Mouse (Mus musculus) large intestine, adult 2 months (tissue): ENCODE measurements around the gene Vwa8. TPM values are rescaled to one million over a fixed set of nuclear protein-coding genes. Genes with fewer than 3 reads are reported as not detected.

ENCODE experiments used
- DNase-seq: peaks from one replicate; pipeline ENCODE4 v3.0.0-alpha.2; 2012; ENCODE audit warnings: low read depth, low spot score
- WGBS: fragments of 180-500 bp; shearing (Covaris S2); methylation state at CpG from one replicate; pipeline ENCODE4 v1.1.7; 2018; 5-methylcytosine and 5-hydroxymethylcytosine counted together
- polyA plus RNA-seq: library from polyadenylated mRNA; depleted of rRNA; stranded (reverse); fragments of >200 nt; gene quantifications from 2 replicates; pipeline ENCODE4 v1.2.3, GENCODE M21; 2012

The Vwa8 gene
- polyA plus RNA-seq, 1 experiment = 12.2 TPM

- DNase-seq = no peak
- WGBS = 77% methylated on average over 7 of the region's 7 CpGs
Observed at GRCm38 (mm10) chr14:79160966-79161365, 312.1 kb downstream of the Vwa8 start.

DNA sequence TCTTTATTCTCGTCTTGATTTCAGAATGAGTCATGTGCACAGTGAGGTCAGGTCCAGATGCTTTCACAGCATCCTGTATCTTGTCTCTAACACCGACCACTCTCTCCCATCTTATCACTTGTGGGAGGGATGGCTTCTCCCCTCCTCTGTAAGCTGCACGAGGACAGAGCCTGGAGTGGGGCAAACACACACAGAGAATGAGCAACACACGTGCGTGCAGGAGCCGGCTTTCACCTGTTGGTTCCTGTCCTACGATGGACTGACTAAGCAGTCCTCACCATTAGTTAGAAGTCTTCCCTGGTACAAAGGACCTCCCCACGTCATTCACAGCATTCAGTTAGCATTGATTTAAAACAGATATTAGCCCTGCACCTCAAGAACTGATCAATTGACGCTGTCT is 312.9 kb downstream of the Vwa8 start:
- DNase-seq = no peak
- WGBS = 88% methylated on average over 9 of the region's 9 CpGs

DNA sequence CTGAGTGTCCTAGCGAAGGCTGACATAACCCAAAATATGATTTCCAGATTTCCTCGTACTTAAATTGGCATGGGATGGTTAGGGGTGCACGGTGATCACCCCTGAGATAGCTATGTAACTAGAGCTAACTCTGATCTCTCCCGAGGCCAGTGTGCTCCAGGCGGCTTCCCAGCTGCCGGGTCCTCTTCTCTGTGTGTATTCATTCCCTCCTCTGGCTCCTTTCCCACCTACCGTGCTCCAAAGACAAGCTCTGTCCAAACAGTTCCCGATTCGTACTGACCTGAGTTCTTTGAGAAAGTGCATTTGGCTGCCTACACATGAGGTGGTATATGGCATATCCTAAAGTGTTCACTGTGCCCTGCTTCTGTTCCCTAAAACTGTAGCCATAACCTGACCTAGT is 313.8 kb downstream of the Vwa8 start:
- no peak for DNase-seq
- WGBS = 72% methylated on average over 9 of the region's 9 CpGs

DNA sequence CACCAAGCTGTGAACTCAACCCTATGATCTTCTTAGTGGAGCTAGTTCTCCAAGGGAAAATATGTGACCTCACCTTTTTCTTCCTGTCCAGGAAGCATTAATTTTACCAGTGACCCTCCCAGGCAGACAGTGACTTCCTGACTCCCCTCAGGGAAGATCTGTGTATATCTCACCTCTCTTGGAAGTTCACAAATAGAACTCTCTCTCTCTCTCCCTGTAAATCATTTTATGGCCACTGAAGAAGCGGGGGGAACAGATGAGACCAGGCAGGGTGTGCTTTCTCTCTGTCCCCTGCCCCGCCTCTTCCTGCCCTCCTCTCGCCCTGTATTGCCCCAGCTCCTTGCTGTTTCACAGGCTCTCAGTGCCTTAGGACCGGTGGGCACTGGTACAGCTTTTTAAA is 315.5 kb downstream of the Vwa8 start:
- WGBS = 65% methylated on average over 4 of the region's 4 CpGs
- DNase-seq = no peak

GRCm38 (mm10) chr14:79164925-79165324 is 316.1 kb downstream of the Vwa8 start:
- WGBS = 93% methylated on average over 2 of the region's 2 CpGs
- DNase-seq = no peak

- 91% methylated on average over 4 of the region's 4 CpGs for WGBS
- DNase-seq = no peak
Observed at GRCm38 (mm10) chr14:79174526-79174925, 325.7 kb downstream of the Vwa8 start.

- no peak for DNase-seq
- WGBS = 89% methylated on average over 7 of the region's 7 CpGs
Observed at GRCm38 (mm10) chr14:79177754-79178153, 328.9 kb downstream of the Vwa8 start.

DNA sequence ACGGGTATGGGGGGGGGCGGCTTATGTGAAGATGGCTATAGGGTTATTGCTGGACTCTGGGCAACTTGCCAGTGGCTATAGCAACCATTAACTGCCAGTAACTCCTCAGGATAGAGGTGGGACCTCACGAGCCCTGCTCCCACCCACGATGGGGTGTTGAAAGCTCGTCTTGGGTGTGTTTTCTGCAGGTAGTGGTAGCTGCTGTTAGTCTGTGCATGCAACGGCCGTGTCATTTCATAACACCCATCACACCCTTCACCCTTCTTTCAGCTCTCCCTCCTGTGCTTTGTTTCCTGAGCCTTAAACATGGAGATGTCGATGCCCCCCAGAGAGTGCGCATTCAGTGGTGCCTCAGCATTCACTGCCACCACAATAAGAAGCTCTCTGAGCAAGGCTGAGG is 329.4 kb downstream of the Vwa8 start:
- 81% methylated on average over 9 of the region's 9 CpGs for WGBS
- DNase-seq = no peak

DNA sequence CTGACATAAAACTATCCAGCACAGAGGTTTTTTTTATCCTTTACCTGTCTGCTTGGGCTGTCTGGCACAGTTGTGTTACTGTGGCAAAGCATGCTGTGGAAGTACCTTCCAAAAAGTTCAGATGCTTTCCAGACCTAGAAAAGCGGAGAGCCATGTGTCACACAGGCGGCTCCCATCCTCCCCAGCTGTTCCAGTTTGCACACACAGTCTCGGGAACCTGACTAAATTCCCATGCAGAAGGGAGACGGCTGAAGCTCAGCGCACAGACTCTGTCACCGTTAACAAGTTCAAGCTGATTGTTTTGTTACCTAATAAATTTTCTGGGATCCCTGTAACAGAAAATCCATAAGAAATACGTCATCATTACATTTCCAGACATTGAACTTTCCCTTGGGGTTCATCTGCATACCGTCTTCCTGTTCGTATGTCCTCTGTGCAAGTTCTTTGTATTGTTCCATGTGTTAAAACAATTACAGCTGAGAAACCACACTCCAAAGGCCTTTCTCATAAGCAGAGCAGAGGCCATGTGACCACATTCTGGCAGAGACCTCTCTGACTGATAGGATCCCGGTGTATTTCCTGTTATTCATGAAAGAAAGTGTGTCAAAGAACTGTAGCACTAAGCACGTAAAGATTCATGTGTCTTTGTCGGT is 331.4 kb downstream of the Vwa8 start:
- no peak for DNase-seq
- WGBS = 68% methylated on average over 12 of the region's 12 CpGs

GRCm38 (mm10) chr14:79181748-79182147 is 332.9 kb downstream of the Vwa8 start:
- WGBS = 78% methylated on average over 8 of the region's 8 CpGs

DNA sequence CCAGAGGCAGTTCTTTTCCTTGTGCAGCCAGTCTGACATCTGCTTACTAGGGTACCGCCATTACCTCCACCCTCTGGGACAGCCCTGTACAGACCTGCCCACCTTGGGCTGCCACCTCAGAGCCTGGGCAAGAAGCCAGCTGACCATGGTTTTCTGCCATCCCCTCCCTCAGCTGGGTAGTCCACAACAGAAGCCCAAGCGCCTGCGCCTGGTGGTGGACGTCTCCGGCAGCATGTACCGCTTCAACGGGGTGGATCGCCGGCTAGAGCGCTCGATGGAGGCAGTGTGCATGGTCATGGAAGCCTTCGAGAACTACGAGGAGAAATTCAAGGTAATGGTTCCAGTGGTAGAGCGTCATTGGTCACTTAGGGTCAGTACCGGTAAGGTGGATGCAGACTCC is 333.9 kb downstream of the Vwa8 start:
- no peak for DNase-seq
- 96% methylated on average over 15 of the region's 15 CpGs for WGBS

More at GRCm38 (mm10) chr14:79181748-79182147, 332.9 kb downstream of the Vwa8 start:
- no peak for DNase-seq

DNA sequence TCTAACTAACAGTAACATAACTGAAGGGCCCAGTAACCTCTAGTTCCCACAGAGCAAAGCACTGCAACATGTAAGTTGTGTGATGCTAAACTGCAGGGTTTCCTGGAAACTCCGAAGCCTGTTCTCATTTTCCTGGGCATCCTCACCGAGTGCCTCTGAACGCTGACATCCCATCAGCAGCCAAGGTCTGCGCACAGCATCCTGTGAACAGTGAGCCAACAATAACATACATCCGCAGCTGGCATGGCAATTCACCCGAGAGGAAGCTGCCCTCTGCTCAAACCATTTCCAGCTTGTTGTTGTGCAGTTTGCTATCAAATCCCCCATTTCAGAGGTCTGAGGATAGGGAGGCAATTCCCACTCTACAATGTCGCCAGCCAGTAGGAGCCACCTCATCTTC is 334.4 kb downstream of the Vwa8 start:
- 88% methylated on average over 7 of the region's 7 CpGs for WGBS
- DNase-seq = no peak

DNA sequence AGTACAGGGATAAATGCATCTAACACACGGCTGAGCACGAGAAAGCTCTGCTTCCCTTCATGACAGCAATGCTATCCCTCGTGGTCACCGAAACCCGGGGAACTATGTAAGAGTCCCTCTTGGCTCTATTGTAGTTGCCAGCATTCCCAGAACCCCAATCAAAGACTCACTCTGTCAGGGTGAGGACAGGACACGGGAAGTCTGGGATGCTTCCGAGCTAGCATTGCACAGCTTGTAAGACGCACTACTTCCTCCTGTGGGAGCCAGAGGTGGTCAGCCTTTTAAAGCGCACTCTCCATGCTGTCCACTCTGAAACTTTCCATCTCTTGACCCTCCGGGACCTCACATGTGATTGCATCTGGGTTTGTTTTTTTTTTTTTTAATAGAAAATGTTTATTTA is 335.2 kb downstream of the Vwa8 start:
- DNase-seq = no peak
- WGBS = 89% methylated on average over 10 of the region's 10 CpGs

- DNase-seq = no peak
- 87% methylated on average over 11 of the region's 11 CpGs for WGBS
Observed at GRCm38 (mm10) chr14:79185018-79185685, 336.3 kb downstream of the Vwa8 start.

GRCm38 (mm10) chr14:79186976-79187375 is 338.1 kb downstream of the Vwa8 start:
- no peak for DNase-seq
- 94% methylated on average over 1 of the region's 1 CpGs for WGBS

- WGBS = 83% methylated on average over 3 of the region's 3 CpGs
- no peak for DNase-seq
Observed at GRCm38 (mm10) chr14:79196711-79197110, 347.9 kb downstream of the Vwa8 start.

DNA sequence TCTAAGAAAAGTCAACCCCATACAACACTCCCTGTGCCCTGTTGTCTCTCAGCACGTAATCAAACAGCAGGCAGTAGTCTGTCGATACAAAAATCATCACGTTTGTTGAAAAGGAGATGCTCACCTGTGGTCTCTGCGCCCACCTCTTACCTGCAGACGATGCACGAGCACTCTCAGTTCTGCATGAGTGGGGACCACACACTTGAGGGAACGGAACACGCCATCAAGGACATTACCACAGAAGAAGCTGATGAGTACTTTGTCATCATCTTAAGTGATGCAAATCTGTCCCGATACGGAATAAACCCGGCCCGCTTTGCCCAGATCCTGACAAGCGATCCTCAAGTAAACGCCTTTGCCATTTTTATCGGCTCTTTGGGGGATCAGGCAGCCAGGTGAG is 349.2 kb downstream of the Vwa8 start:
- DNase-seq = no peak
- 94% methylated on average over 15 of the region's 15 CpGs for WGBS

GRCm38 (mm10) chr14:79200133-79200891 is 351.5 kb downstream of the Vwa8 start:
- 78% methylated on average over 9 of the region's 9 CpGs for WGBS
- no peak for DNase-seq

DNA sequence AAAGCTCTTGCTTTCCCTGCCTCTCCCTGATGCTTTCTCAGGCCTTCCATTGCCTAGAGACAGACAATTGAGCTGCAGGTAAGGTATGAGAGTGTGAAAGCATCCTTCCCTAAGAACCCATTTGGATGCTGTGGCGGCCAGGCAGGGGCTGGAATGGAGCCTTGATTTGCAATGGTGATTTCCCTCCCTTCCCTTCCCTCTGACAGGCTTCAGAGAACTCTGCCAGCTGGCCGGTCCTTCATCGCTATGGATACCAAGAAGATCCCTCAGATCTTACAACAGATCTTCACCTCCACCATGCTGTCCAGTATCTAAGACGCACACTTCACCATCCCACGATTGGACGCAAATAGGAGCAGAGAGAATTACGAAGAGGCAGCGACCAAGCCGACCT is 352.0 kb downstream of the Vwa8 start:
- DNase-seq = no peak
- 93% methylated on average over 9 of the region's 9 CpGs for WGBS

DNA sequence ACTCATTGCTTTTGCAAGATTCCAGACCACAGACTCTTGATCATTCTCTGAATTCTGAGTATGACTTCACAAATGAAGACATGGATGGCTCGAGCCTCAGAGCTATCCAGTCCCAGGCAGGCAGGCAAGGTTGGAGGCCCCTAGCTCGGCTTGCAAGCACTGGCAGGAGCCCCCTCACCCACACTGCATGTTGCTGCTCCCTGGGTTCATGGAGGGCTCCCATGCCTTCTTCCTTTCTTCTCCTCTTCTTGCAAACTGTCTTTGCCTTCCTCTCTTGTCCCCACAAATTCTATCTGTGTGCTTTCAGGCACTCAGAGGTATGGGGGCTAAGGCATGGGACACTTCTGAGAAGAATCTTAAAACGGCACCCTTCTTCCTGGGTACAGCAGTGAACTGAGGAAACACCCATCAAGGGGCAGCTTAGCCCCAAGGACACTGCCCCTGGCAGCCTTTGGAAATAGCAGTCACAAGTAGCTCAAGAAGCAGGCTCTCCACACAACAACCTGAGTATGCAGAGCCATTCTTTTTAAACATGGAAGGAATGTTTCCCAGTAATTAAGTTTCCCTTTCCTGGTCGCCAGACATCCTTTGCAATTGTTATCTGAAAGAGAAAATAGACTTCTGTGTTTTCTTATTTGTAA is 354.0 kb downstream of the Vwa8 start:
- DNase-seq = no peak
- 78% methylated on average over 4 of the region's 4 CpGs for WGBS
